Mouse (Mus musculus) R1 (cell line): Measurements from ENCODE around the gene Fkbp7.
A peak's percentile ranks its signal among the peaks of the same experiment; 100 is the strongest.

ENCODE experiments used
- DNase-seq: peaks from one replicate; pipeline ENCODE4 v3.0.0-alpha.2; 2018; ENCODE audit warnings: low read depth, low spot score

Fkbp7 gene

GRCm38 (mm10) chr2:76672966-76673392 lies at the start of gene Fkbp7:
TSS of gene Fkbp7 (minus strand) at chr2:76673116.
- DNase-seq, result peak; percentile 91

DNA sequence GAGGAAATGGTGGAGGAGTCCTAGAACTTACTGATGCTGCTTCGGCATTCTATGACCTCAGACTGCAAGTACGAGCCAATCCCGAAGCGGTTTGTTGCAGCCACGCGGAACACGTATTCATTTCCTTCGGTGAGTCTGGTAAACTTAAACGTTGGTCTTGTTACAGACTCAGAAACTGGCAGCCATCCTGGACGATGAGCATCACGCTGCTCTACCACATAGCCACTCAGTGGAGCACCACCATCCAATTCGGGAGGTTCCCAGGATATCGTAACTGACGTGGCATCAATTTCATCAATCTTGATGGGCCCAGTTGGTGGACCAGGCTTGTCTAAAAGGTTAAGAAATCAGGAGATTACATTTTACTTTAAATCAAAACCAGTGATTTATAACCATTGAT lies 46.7 kb upstream of the Fkbp7 start:
- DNase-seq, result no peak

DNA sequence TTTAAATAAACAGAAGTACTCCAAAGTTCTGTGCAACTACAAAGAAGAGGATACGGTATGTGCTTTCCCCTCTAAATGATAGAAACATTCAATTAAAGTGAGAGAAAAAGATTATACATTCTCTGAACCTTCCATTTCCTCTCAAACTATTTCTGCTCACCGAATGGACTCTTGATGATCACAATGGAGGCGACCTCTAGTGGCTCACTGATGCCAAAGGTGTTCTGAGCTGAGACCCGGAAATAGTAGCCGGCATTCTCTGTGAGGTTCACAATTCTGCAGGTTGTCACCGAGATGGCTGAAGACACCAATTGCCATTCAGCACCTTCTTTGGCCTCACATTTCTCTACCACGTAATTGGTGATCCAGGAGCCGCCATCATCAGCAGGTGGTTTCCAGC lies 42.1 kb upstream of the Fkbp7 start:
- DNase-seq, result peak; percentile 69

GRCm38 (mm10) chr2:76708512-76708911 lies 35.6 kb upstream of the Fkbp7 start:
- peak; percentile 81 for DNase-seq

GRCm38 (mm10) chr2:76705655-76706054 lies 32.7 kb upstream of the Fkbp7 start:
- no peak for DNase-seq

GRCm38 (mm10) chr2:76702751-76703150 lies 29.8 kb upstream of the Fkbp7 start:
- DNase-seq, result no peak

DNA sequence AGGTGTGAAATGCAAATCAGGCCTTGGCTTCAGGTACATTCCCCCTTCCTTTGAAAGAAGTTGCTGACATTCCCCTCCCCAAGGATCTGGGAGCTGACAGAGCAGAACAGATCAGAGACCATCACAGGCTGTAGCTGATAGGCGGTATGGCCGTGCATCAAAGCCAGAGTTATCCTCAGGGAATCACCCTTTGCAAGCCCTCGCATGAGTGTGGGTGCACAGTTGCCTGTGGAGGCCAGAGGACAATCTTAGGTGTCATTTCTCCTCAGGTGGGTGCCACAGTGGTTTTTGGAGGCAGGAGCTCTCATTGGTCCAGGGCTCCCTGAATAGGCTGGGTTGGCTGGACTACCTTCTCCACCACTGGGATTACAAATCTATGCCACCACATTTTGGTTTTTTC lies 29.3 kb upstream of the Fkbp7 start:
- no peak for DNase-seq

DNA sequence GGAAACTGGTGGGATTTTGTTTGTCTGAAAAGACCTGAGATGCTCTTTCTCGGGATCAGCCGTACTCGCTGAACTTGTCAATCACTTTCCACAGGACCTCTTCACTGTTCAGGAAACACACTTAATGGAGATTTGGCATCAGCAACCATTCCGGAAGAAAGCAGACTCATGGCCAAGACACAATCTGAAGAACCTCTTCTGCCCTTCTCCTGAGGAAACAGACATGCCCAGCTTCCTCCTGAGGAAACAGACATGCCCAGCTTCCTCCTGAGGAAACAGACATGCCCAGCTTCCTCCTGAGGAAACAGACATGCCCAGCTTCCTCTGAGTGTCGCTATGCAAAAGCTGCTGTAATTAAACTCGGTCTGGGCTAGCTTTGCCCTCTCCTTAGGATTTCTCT lies 22.4 kb upstream of the Fkbp7 start:
- DNase-seq, result no peak

- DNase-seq, result no peak
Measured at GRCm38 (mm10) chr2:76693765-76694164, 20.8 kb upstream of the Fkbp7 start.

DNA sequence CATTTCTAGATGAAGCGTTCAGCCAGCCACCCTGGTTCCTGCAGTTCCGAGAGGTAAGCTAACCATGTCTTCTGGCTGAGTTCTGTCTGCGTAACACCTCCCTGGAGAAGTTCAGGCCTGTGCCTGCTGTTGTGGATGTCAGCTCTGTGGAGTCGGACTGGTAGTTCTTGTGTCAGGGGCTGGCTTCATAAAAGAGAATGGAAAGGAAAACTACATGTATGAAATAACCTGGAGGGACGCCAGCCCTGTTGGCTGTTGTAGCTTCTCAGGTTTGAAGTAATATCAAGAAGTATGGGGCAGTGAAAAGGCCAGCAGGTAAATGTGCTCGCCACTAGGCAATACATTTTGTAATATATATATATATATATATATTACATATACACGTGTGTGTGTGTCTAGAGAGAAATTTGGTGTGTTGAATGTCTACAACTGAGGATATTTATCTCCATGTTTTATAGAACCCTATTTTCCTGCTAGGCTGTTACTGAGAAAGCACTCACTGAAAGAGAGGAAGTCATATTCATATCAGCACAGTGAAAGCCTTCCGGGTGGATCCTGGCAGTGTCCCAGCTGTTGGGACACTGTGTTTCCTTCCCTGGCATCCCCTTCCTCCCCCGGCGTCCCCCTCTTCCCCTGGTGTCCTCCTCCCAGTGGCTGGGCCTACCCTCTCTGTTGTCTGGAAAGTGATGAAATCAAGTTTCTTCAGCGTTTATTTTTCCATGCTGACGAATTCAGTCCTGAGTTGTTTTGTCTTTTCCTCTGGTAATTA lies 17.7 kb upstream of the Fkbp7 start:
- no peak for DNase-seq

GRCm38 (mm10) chr2:76688162-76688561 lies 15.2 kb upstream of the Fkbp7 start:
- DNase-seq, result no peak

DNA sequence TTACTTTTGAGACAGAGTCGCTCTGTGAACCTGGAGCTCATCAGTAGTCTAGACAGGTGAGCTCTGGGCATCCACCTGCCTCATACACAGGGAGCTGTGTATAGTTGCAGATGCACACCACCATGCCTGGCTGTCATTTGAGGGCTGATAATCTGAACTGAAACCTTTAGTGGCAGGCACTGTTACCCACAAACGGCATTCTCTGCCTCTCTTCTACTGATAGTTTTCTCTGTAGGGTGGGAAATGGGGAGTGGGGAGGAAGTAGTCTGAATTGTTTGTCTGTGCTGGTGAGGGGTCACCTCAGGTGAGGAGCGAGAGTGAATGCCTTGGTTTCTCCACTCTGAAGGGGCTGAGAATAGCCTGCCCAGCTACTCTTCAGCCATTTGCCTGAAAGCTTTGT lies 14.7 kb upstream of the Fkbp7 start:
- DNase-seq, result no peak

DNA sequence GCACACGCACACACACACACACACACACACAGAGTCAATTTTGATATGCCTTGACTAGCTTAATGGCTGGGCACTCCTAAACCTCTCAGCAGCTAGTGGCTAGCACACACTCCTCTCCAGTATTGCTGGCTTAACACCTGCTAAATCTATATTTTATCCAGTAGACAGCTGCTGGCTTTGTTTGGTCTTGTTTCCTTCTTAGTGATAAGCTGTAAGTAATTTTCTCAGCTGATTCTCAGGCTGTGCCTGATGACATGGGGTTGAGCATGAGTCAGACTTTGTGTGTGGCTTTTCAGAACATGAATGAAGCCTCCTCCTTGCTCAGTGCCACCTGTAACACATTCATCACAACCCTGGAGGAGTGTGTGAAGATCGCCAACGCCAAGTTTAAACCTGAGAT lies 14.1 kb upstream of the Fkbp7 start:
- no peak for DNase-seq

- no peak for DNase-seq
Measured at GRCm38 (mm10) chr2:76682301-76682700, 9.4 kb upstream of the Fkbp7 start.

DNA sequence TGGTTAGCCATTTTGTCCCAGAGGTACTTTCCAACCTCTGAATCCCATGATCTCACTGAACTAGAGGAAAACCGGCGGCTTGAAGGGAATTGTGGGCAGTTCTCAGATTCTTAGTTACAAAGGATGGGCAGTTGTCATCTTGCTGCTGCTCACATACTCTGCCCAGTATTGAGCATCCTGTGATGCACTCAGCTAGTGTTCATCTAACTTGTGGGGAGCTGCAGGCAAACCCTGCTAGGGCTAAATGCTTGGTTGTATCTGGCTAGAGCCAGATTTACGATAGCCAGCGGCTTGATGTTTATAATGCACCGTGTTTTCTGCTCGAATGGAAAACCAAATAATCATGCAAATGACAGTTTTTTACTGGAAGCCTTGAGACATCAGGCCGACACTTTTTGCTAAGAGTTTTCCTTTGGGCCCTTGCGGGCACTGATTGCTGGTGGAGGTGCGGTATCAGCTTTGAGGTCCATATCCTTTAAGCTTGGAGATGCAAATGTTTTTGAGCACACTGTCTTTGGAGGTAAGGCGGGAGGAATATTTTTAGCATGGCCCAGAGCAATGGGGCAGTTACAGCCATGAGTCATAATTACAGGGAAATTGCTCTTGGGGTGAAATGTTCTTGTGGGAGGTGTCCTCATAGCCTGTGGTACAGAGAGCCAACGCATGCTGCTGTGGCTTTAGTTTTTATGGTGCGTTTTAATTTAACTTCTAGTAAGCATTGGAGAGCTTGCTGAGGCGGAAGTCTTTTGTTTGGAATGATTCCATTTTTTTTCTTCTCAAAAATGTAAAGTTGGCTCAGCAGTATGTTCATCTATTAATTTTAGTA lies 3.7 kb upstream of the Fkbp7 start:
- no peak for DNase-seq

GRCm38 (mm10) chr2:76675949-76676348 lies 3.0 kb upstream of the Fkbp7 start:
- DNase-seq, result no peak

GRCm38 (mm10) chr2:76675451-76675850 lies 2.5 kb upstream of the Fkbp7 start:
- peak; percentile 42 for DNase-seq

GRCm38 (mm10) chr2:76674725-76675427 lies 2.0 kb upstream of the Fkbp7 start, which contains the start of gene Plekha3:
TSS of gene Plekha3 (plus strand) at chr2:76675281.
- peak; percentile 79 for DNase-seq

GRCm38 (mm10) chr2:76673472-76674081 lies 661 bp upstream of the Fkbp7 start:
- DNase-seq, result peak; percentile 75

- DNase-seq, result no peak
Measured at GRCm38 (mm10) chr2:76672134-76672745, 676 bp downstream of the Fkbp7 start.

GRCm38 (mm10) chr2:76671641-76672040 lies 1.3 kb downstream of the Fkbp7 start:
- no peak for DNase-seq
